Mouse (Mus musculus) cerebellum, adult 9-10 months (tissue): ENCODE data around the gene Emg1.
A peak's percentile ranks its signal among the peaks of the same experiment; 100 is the strongest.
"Not testable (repeated sequence)": the region's sequence is repeated elsewhere in the genome, so short reads cannot be mapped to it uniquely, and the experiment has no call there.

Experiments
- DNase-seq: peaks from one replicate; pipeline ENCODE4 v3.0.0; 2022

The Emg1 gene

GRCm38 (mm10) chr6:124708289-124708889 is 3.6 kb downstream of the Emg1 start:
- DNase-seq, result no peak

DNA sequence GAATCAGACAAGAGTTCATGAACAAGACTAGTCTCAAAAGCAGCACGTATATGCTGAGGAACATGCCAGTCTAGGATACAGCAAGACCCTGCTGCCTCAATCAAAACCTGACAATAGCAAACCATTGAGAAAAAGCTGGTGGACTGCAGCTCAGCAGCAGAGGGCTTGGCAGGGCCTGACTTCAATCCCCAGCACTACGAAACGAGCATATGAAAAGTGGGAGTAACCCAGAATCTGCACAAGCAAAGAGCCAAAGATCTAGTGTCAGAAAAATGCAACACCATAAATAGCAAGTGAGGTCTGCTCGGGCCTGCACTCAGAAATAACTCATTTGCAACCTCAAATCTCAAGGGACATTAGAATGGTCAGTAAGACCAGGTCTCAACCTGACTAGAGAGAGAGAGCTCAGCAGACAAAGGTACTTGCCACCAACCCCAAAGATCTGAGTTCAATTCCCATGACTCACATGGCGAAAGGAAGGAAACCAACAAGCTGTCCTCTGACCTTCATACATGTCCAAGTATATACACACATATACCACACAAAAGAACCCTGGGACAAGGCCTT is 5.8 kb downstream of the Emg1 start:
- DNase-seq, result no peak

DNA sequence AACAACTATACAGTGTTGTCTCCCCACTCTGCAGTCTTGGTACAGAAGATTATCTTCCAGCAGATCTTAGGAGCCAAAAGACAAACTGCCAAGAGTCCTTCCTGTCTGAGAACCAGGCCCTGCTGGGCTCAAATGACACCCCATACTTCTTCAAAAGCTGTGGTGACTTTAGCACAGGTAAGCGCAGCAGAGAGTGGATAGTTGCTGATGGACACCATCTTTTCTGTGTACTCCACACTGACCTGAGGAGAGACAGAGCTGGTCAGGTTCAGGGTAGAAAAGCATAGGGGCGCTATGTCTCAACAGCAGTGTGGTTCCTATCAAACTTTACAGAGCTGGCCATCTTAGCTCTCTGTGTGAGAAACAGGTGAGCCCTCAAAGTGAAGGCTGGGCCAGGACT is 7.6 kb downstream of the Emg1 start:
- DNase-seq, result no peak

DNA sequence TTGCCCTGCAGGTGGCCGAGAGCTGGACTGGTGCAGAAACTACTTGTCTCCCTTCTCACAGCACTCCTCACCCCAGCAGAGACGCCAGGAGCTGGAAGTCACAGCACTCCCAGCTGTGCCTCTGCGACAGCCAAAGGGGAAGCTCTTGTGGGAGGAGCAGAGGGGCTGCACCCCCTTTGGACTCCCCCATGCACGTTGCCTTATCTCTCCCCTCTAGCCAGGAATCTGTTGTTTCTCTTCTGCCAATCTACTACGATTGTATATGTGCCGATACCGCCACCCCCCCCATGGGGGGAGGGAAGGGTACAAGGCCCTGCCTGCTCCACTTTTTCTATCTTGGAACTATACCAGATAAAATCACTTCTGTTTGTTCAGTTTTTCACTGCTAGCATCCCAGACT is 8.2 kb downstream of the Emg1 start:
- DNase-seq, result no peak

GRCm38 (mm10) chr6:124702784-124703103 is 9.2 kb downstream of the Emg1 start:
- DNase-seq, result peak; percentile 77

DNA sequence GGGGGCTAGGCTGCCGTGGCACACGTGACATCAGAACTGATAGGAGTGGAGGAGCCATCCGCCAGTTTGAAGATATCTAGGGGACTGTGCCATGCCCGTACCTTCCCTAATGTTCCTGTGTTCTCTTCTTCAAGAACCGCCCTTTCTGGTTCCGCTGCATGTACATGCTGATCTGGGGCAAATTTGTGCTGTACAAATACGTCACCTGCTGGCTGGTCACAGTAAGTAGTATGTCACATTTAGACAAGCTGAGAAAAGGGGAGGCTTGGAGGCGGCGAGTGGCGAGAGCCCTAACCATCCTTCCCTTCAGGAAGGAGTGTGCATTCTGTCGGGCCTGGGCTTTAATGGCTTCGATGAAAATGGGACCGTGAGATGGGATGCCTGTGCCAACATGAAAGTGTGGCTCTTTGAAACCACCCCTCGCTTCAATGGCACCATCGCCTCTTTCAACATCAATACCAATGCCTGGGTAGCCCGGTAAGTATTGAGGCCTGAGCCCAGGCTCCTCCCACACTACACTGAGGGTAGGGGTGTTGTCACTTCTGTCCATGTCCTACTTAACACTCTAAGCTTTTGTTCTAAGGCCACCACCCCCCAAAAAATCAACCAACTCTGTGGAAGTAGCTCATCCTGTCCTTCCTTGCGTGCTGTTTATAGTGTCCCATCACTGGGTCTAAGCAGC is 9.7 kb downstream of the Emg1 start:
- no peak for DNase-seq

- DNase-seq, result no peak
Measured at GRCm38 (mm10) chr6:124701338-124701737, 10.6 kb downstream of the Emg1 start.

DNA sequence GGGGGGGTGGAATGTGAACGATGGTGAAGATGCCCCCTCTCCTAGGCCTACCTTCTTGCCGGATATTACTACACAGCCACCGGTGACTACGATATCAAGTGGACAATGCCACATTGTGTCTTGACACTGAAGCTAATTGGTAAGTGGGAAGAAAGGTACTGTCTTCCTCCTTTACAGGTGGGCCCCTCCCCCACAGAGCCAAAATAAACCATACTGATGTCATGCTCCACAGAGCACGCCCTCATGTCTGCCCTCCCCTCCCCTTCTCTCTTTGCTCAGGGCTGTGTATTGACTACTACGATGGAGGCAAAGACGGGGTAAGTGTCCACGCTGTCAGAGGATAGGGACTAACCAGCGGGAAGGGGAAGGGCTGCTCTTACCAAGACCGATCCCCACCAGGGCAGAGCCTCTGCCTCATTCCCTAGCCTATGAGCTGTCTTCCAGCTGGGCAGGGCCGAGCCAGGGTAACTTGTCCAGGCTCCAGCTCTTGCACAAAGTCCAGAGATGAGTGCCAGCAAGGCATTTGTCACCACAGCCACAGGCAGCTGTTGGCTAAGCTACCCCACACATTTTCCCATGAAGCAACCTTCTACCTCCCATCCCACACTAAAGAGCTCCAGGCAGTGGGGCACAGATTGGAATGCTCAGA is 11.9 kb downstream of the Emg1 start:
- DNase-seq, result no peak

GRCm38 (mm10) chr6:124699366-124699765 is 12.6 kb downstream of the Emg1 start:
- no peak for DNase-seq

DNA sequence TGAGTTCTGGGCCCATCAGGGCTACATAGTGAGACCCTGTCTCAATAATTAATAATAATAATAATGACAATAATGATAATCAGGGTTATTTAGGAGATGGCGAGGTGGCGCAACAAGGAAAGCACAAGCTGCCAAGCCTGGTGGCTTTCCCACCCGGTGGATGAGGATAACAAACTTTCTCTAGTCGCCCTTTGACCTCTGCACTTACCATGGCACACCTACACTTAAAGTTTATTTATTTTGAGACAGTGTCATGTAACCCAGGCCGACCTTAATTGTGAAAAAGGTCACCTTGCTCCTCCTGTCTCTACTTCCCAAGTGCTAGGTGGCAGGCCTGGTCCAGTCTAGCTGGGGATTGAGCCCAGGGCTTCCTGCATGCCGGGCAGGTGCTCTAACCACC is 13.2 kb downstream of the Emg1 start:
- no peak for DNase-seq

- DNase-seq, result no peak
Measured at GRCm38 (mm10) chr6:124696441-124697150, 15.4 kb downstream of the Emg1 start.

DNA sequence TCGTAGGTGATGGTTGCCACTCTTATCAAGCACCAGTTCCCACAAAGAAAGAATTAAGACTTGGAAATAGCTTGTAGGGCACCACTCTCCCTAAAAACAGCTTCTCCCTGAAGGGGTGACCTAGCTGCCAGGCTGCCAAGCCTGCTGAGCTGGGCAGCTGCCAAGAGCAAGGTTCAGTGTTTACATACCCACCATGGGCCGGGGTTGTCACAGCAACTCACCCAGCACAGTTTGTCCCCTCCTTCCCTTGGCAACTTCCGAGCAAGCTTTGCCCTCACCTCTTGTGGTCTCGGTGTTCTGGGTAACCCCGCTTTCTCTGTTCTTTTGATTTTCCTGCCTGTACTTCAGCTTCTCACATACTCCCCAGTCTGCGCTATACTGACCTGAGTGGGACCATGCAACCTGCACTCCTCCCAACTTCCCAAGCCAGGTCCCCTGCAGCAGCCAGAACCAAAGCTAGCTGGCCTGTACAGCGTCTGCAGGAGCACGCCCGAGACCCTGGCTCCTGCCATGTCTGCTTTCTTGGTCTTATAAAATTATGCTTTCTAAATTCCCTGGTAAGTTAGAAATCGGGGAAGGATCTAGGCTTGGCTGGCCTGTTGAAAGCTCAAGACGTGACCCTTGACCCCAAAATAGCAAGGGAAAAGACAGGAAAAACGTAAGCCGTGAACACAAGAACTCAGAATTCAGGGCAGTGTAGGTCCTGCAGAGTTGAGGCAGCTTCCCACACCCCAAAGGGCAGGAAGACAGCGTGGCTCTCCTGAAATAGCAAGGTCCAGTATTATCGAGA is 17.6 kb downstream of the Emg1 start:
- DNase-seq, result peak; percentile 72

- DNase-seq, result no peak
Measured at GRCm38 (mm10) chr6:124693243-124693981, 18.6 kb downstream of the Emg1 start.

GRCm38 (mm10) chr6:124690517-124690916 is 21.5 kb downstream of the Emg1 start:
- no peak for DNase-seq

- no peak for DNase-seq
Measured at GRCm38 (mm10) chr6:124689011-124689410, 23.0 kb downstream of the Emg1 start.

GRCm38 (mm10) chr6:124688151-124688758 is 23.7 kb downstream of the Emg1 start:
- DNase-seq, result no peak

GRCm38 (mm10) chr6:124686644-124687043 is 25.3 kb downstream of the Emg1 start:
- DNase-seq, result not testable (repeated sequence)

DNA sequence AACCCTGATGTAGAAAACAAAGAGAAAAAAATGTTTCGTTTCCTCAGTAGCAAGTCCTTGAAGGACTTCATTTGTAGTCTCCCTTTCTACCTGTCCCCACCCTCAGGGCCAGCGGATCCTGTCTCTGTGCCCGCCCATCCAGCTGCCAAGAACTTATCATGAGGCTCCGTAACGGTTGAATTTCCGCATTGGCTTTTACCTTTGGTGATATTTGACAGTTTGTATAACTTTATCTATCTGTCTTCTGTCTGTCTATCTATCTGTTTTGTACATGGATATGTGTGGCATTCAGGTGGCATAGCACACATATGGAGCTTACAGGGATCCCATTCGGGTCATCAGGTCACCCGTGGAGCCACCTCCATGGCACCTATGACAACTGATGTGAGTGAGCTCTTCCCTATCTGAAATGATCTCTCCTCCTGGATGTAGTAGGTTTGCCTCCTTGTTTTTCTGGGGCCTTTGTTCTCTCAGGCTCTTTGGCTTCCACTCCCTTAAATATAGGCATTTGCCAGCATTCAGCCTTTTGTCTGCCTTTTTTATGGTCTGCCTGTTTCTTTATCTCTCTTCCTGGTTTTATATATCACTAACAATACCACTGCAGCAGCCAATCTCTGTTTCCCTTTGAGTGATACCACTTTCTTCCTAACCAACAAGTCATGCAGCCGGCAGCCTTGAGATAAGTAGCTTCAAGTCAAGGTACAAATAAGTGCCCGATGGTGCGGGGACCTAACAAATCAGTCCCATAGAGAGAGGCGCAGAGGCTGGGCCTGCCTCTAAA is 26.2 kb downstream of the Emg1 start:
- DNase-seq, result no peak

DNA sequence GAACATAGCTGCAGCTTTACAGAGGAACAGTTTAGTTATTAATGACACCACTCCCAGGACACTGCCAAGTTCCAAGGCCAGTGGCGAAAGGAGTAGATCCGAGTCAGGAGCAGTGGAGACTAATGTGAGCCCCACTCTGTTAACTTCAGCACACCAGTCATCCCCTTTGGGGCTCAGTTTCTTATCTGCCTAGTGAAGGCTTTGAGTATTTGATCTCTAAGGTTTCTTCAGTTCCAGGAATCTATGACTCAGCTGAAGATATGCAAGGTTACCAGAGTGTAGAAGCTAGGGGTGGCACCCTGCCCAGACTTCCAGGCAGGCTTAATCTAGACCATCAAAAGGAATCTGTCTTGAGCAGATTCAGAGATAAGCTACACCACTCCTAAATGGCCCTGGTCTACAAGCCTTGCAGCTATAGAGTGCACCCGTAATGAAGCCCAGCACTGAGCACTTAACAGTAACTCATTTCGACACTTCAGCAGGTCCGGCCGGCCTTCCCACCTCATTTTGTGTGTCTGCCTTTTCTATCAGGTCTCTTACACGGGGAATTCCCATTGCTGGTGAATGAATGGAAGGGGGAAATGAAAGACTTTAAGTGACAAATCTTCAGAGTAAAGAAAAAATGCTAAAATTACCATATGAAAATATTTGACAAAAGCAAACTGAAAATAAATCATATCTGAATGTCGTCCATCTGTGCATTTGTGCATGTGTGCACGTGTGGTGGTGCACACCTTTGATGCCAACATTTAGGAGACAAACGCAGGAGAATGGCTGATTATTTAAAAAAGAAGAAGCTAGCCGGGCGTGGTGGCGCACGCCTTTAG is 28.2 kb downstream of the Emg1 start:
- no peak for DNase-seq

GRCm38 (mm10) chr6:124682291-124682690 is 29.7 kb downstream of the Emg1 start:
- DNase-seq, result not testable (repeated sequence)
